Mouse (Mus musculus) G1E (cell line): ENCODE measurements around the gene Fancd2.

Source experiments
- CTCF ChIP-seq: IDR thresholded peaks from 2 replicates; pipeline ENCODE4 v1.5.1; 2012; ENCODE audit warnings: low read depth, low read length, inconsistent platforms, mixed read lengths
- POLR2AphosphoS5 ChIP-seq: IDR thresholded peaks from 2 replicates; pipeline ENCODE4 v1.6.1; 2012; ENCODE audit warnings: low read depth, low read length, inconsistent platforms; ENCODE audit not compliant: insufficient replicate concordance

- no peak for TF ChIP-seq CTCF
- no peak for TF ChIP-seq POLR2AphosphoS5
Measured at GRCm38 (mm10) chr6:113543906-113544481, 12.5 kb downstream of the Fancd2 start.
